Comparison of ENCODE assay signal across 11 mouse cellular contexts in genomic region chr2:181039356-181039680, GRCm38 (mm10). TPM values are rescaled to one million over a fixed set of nuclear protein-coding genes. Genes with fewer than 3 reads are reported as not detected.
A peak's percentile ranks its signal among the peaks of the same experiment; 100 is the strongest.
DNase-seq lines count a peak whose midpoint lies in the region; ATAC-seq and TF ChIP-seq lines count a peak whose summit lies in the region.
"Had no signal": no experiment of that assay in that cellular context is flagged by ENCODE, and none has a peak within 500 bp of the region (broad histone marks: within the 10 kb centered on the region; RNA-seq: fewer than 3 reads in every experiment).

No protein-coding gene starts in this region.

- ATAC-seq in kidney, embryonic 15.5 days (replicated peaks; ENCODE audit: low FRiP score): 0 out of 2 replicates have a peak, but pooled peaks have one; percentile 27
- no peak for ATAC-seq in embryonic facial prominence, embryonic 14.5 days (ENCODE audit: low read depth)
- ATAC-seq in intestine, embryonic 15.5 days: no peak; the same call in 1 of the 2 replicates
- no peak for ATAC-seq in midbrain, postnatal 0 days (ENCODE audit: low FRiP score)

- no peak; the same call in 1 of the 2 replicates for TF ChIP-seq CTCF in midbrain, postnatal 0 days (IDR thresholded peaks at IDR 0.05)

- H3K4me3 ChIP-seq in kidney, embryonic 15.5 days (replicated peaks): peak overlapping the region; percentile 67
- H3K4me3 ChIP-seq in embryonic facial prominence, embryonic 14.5 days (ENCODE audit: low read depth, low read length): peak overlapping the region; percentile 63
- peak overlapping the region; percentile 53 for H3K4me3 ChIP-seq in intestine, embryonic 15.5 days (replicated peaks)
- peak overlapping the region; percentile 80 for H3K4me3 ChIP-seq in midbrain, postnatal 0 days (ENCODE audit: low read depth, low read length)

- H3K4me1 ChIP-seq in kidney, embryonic 15.5 days: peaks cover 45% of the 10 kb centered on the region
- peaks cover 3% of the 10 kb centered on the region; the same call in 1 of the 2 replicates for H3K4me1 ChIP-seq in embryonic facial prominence, embryonic 14.5 days (ENCODE audit: control insufficient read depth, insufficient read depth, low read length)
- peaks cover 8% of the 10 kb centered on the region for H3K4me1 ChIP-seq in intestine, embryonic 15.5 days (replicated peaks)
- peaks cover 10% of the 10 kb centered on the region for H3K4me1 ChIP-seq in midbrain, postnatal 0 days (ENCODE audit: insufficient read depth, low read length)

- no peak for DNase-seq in kidney, adult 8-10 months
- no peak for DNase-seq in embryonic facial prominence, embryonic 14.5 days (ENCODE audit: low spot score)
- DNase-seq in midbrain, postnatal 0 days (ENCODE audit: low spot score): no peak
- DNase-seq in thymus, postnatal 0 days (ENCODE audit: low spot score): no peak
- no peak for DNase-seq in left cerebral cortex, postnatal 4 days
- DNase-seq in layer of hippocampus, adult 9-11 months: no peak
- DNase-seq: kidney, adult 11 months had no signal

- H3K27me3 ChIP-seq in kidney, embryonic 15.5 days: peaks cover 69% of the 10 kb centered on the region
- peaks cover 53% of the 10 kb centered on the region for H3K27me3 ChIP-seq in embryonic facial prominence, embryonic 14.5 days (replicated peaks; ENCODE audit: control insufficient read depth, insufficient read depth, low read length)
- H3K27me3 ChIP-seq in intestine, embryonic 15.5 days (replicated peaks): peaks cover 62% of the 10 kb centered on the region
- no peaks in the 10 kb centered on the region for H3K27me3 ChIP-seq in midbrain, postnatal 0 days (ENCODE audit: insufficient read depth, low read length)

- peak overlapping the region; percentile 53 for H3K9ac ChIP-seq in kidney, embryonic 15.5 days
- peak overlapping the region; percentile 67 for H3K9ac ChIP-seq in embryonic facial prominence, embryonic 14.5 days (ENCODE audit: low read depth, low read length)
- H3K9ac ChIP-seq in intestine, embryonic 15.5 days: peak overlapping the region; percentile 41; the same call in 1 of the 2 replicates
- H3K9ac ChIP-seq in midbrain, postnatal 0 days (replicated peaks; ENCODE audit: low read length, poor library complexity, severe bottlenecking): peak overlapping the region; percentile 71

- under 1% methylated on average over 14 of the region's 16 CpGs for WGBS in kidney, embryonic 15.5 days
- 0% methylated on average over 14 of the region's 16 CpGs for WGBS in embryonic facial prominence, embryonic 14.5 days
- under 1% methylated on average over 16 of the region's 16 CpGs for WGBS in intestine, embryonic 15.5 days
- WGBS in midbrain, postnatal 0 days: 0% methylated on average over 14 of the region's 16 CpGs

- H3K36me3 ChIP-seq in kidney, embryonic 15.5 days: no peaks in the 10 kb centered on the region
- H3K36me3 ChIP-seq in embryonic facial prominence, embryonic 14.5 days (ENCODE audit: control insufficient read depth, insufficient read depth, low read length): no peaks in the 10 kb centered on the region
- no peaks in the 10 kb centered on the region for H3K36me3 ChIP-seq in intestine, embryonic 15.5 days
- H3K36me3 ChIP-seq in midbrain, postnatal 0 days (ENCODE audit: insufficient read depth, low read length): peaks cover 4% of the 10 kb centered on the region; the same call in 1 of the 2 replicates
- H3K36me3 ChIP-seq: G1E had no signal

- no peaks in the 10 kb centered on the region for H3K9me3 ChIP-seq in kidney, embryonic 15.5 days (replicated peaks)
- H3K9me3 ChIP-seq in embryonic facial prominence, embryonic 14.5 days (ENCODE audit: control insufficient read depth, low read length): no peaks in the 10 kb centered on the region
- H3K9me3 ChIP-seq in intestine, embryonic 15.5 days: no peaks in the 10 kb centered on the region
- H3K9me3 ChIP-seq in midbrain, postnatal 0 days (ENCODE audit: low read length): no peaks in the 10 kb centered on the region
- H3K9me3 ChIP-seq: G1E had no signal

- no peak overlapping the region for H3K27ac ChIP-seq in kidney, embryonic 15.5 days
- no peak overlapping the region for H3K27ac ChIP-seq in embryonic facial prominence, embryonic 14.5 days (replicated peaks; ENCODE audit: low read depth, low read length)
- H3K27ac ChIP-seq in intestine, embryonic 15.5 days: no peak overlapping the region
- no peak overlapping the region; the same call in 1 of the 2 replicates for H3K27ac ChIP-seq in midbrain, postnatal 0 days (ENCODE audit: low read depth, low read length)

- intact Hi-C loops in left cerebral cortex, postnatal 4 days (cut with DNase I): no loop called here

- peak overlapping the region; percentile 99 for H3K4me2 ChIP-seq in kidney, embryonic 15.5 days
- peak overlapping the region; percentile 95 for H3K4me2 ChIP-seq in embryonic facial prominence, embryonic 14.5 days (ENCODE audit: low read depth, low read length)
- peak overlapping the region; percentile 93 for H3K4me2 ChIP-seq in intestine, embryonic 15.5 days (replicated peaks)
- H3K4me2 ChIP-seq in midbrain, postnatal 0 days (ENCODE audit: low read depth, low read length, poor library complexity, severe bottlenecking): peak overlapping the region; percentile 91

RNA-seq across cellular contexts. Expression of gene Chrna4, which starts 4.0 kb away (rescaled TPM):
- 4.1 and 5.0 TPM in 2 replicates for polyA plus RNA-seq in kidney, embryonic 15.5 days (2015; fragmentation: Nextera tagmentation; extraction: Ambion mirVana)
- polyA plus RNA-seq in embryonic facial prominence, embryonic 14.5 days (2014; fragmentation: Nextera tagmentation; extraction: Ambion mirVana): 3.6 and 5.8 TPM in 2 replicates
- 1.1 and 1.2 TPM in 2 replicates for polyA plus RNA-seq in intestine, embryonic 15.5 days (2015; fragmentation: Nextera tagmentation; extraction: Ambion mirVana)
- 53.9 and 58.7 TPM in 2 replicates for total RNA-seq in midbrain, postnatal 0 days (2014; rRNA removed)
- 43.6 and 47.8 TPM in 2 replicates for polyA plus RNA-seq in midbrain, postnatal 0 days (2015; fragmentation: Nextera tagmentation; extraction: Ambion mirVana)
- 0.14 and 0.38 TPM in 2 replicates for polyA plus RNA-seq in thymus, postnatal 0 days (2015; fragmentation: Nextera tagmentation; extraction: Ambion mirVana)
- total RNA-seq in left cerebral cortex, postnatal 4 days (2021): 10 to 100 TPM; 26.8 to 33.5 TPM
- total RNA-seq: neutrophil, adult 5-6 weeks had no signal
- polyA plus RNA-seq: G1E had no signal

RNA-seq across cellular contexts. Expression of gene Col20a1, which starts 53.0 kb away (rescaled TPM):
- 0.69 and 0.75 TPM in 2 replicates for polyA plus RNA-seq in kidney, embryonic 15.5 days (2015; fragmentation: Nextera tagmentation; extraction: Ambion mirVana)
- polyA plus RNA-seq in embryonic facial prominence, embryonic 14.5 days (2014; fragmentation: Nextera tagmentation; extraction: Ambion mirVana): 2.5 and 3.7 TPM in 2 replicates
- polyA plus RNA-seq in intestine, embryonic 15.5 days (2015; fragmentation: Nextera tagmentation; extraction: Ambion mirVana): 0.39 and 0.52 TPM in 2 replicates
- total RNA-seq in midbrain, postnatal 0 days (2014; rRNA removed): 0.44 and 0.52 TPM in 2 replicates
- 0.13 and 0.14 TPM in 2 replicates for polyA plus RNA-seq in midbrain, postnatal 0 days (2015; fragmentation: Nextera tagmentation; extraction: Ambion mirVana)
- 0.14 and 0.57 TPM in 2 replicates for polyA plus RNA-seq in thymus, postnatal 0 days (2015; fragmentation: Nextera tagmentation; extraction: Ambion mirVana)
- under 1 TPM; 0.50 to 0.87 TPM for total RNA-seq in left cerebral cortex, postnatal 4 days (2021)
